Mouse (Mus musculus): ENCODE data around the gene Cyp2d11.
A peak's percentile ranks its signal among the peaks of the same experiment; 100 is the strongest.

The Cyp2d11 gene

DNA sequence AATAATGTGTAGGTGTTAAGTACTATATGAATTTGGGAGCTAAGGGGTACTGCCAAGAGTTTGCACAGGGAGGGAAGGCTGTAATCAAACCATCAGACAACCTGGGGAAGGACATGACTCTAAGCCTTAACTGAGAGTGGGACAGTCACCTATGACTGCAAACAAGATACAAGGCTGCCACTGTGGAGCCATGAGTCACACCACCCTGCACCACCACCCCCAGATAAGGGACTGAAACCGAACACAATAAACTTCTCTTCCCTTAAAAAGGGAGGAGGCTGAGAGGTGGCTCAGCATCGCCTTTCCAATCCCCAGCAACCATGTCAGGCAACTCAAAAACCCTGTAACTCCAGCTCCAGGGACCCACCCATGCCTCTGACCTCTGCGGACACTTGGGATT is 42.3 kb downstream of the Cyp2d11 start:
- no peak for DNase-seq (ENCODE audit: low spot score in 2 of 2)

DNA sequence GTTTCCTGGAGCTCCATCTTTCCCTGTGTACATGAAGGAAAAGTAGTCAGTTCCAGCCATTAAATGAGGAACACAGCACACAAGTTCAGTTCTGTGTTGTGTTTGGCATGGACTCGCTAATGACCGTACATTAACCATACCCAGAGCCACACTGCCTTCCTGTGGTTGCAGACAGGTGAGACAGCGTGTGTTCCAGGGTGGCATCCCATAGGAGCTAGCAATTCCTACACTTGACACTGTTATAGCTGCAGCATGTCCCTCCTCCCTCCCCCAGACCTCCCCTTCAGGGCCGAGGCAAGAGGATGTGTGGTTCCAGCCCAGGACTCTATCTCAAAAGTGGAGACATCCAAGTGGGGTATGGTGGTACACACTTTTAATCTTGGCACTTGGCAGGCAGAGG is 43.5 kb downstream of the Cyp2d11 start:
- DNase-seq (ENCODE audit: low spot score in 2 of 2) = no peak

DNA sequence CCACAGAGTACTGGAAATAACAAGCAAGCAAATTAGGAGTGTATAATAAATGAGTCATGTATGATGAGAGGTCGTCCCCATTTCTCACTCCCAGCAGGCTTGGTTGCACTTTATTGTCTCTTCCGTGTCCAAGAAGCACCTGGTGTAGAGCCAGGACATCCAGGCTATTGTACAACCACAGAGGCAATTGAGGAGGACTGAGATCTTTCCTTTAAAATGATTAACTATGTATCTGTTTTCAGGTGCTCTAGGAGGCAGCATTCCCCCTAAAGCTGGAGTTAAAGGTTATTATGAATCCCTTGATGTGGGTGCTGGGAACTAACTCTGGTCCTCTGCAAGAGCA is 44.9 kb downstream of the Cyp2d11 start:
- DNase-seq (ENCODE audit: low spot score in 2 of 2) = no peak

DNA sequence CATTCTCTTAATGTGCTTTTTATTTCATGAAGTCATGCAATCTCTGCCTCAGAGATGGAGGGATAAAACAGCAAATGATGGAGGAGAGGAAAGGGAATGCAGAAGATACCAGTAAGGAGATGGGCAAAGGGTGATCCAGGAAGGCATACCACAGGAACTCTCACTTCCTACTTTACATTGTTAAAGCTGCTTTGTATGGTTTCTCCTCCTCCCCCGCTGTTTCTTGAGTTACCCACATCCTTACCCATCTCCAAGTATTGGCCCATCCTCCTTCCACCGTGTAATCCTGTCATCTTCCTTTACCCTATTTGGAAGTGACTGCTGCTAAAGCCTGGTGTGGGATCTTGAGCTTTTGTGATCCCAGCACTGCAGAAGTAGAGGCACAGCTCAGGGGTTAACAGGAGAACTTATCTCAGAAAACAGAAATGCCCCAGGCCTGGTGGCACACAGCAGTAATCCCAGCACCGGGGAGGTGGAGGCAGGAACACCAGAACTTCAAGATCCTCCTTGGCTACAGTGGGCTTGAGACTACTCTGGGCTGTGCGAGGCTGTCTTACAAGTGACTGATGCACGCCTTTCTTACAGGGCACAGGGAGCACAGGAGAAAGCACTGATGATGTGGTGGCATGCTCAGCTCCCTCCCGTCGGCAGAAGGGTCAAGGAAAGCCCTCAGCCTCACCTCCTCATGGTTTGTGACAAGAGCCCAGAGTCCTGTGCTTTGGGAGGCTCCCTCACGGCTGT is 45.4 kb downstream of the Cyp2d11 start:
- DNase-seq (ENCODE audit: low spot score in 2 of 2) = no peak

DNA sequence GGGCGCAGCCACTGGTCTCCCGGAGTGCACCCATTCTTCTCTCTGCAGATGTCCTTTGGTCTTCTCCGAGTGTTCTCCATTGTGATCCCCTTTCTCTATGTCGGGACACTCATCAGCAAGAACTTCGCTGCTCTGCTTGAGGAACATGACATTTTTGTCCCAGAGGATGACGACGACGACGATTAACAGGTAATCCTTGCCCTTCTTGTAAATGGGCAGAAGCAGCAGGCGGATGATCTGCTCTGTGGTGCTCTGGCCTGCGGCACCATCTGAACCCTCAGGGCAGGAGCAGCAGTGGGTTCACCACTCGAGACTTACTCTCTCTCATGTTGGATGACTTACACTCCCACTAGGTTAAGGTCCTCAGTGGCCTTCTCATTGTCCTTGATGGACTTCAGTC is 46.0 kb downstream of the Cyp2d11 start:
- DNase-seq (ENCODE audit: low spot score in 2 of 2) = no peak

DNA sequence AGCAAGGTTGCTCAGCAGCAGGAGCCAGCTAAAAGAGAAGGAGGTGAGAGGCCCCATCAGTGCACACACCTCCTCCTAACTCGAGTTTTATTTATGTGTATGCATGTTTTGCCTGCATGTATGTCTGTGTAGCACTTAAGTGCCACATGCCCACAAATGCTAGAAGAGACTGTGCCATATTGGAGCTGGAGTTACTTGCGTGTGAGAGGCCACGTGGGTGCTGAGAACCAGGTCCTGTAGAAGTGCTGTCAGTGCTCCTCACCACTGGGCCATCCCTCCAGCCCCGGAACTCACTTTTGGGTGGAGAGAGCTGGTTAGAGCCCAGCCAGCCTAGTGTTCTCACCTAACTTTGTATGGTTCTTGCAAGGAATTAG is 46.5 kb downstream of the Cyp2d11 start:
- DNase-seq (ENCODE audit: low spot score in 2 of 2) = no peak

DNA sequence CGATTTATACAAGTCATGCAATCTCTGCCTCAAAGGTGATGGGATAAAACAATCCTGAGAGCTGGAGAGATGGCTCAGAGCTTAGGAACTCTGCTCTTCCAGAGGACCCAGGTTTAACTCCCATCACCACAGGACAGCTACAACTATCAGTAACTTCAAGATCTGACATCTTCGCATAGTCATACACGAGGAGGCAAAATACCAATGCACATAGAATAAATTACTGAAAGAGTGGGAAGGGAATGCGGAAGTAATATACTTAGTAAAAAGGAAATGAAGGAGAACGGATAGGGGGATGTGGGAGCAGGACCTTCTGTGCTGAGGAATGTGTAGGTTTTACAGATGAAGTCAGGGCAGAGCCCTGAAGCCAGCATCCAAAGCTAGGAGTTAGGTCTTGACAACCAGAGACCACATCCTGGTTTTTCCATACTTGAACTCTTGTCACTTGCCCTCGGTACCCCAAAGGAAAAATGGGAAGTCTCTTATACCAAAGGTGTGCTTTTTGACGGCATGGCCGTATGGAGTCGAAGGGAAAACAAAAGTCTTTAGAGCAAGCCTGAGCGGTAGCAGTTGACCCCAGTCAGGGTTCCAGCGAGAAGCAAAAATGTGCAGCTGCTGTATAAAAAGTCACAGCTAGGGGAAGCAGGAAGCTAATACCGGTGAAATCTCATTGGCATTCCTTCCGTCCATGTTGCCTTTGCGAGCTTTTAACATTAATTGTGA is 47.1 kb downstream of the Cyp2d11 start:
- no peak for DNase-seq (ENCODE audit: low spot score in 2 of 2)

DNA sequence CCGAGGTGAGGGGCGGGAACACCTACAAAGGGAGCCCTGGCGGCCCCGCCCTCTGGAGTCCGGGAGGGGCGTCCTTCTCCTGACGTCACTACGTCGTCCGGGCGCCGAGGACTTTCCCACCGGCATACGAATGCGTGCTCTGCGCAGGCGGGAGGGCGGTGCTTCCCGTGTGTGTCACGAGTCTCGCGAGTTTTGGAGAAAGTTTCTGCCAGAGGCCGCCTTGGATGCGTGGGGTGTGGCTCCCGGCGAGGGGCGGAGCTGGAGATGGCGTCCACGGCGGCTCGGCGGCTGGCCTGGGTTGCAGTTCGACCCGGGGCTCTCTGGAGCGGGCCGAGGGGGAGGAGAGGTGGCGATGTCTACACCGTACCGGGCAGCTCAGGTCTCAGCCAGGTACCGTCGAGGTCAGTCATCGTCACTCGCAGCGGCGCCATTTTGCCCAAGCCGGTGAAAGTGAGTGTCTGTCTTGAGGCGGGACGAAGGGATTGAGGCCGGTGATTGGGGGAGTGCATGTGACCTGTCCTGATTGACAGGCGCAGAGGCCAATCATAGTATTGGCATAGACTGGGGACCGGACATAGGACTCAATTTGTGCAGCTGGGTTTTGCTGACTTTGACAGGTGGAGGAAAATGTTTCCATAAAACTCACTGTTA is 47.9 kb downstream of the Cyp2d11 start:
- peak; percentile 99 for DNase-seq (ENCODE audit: low spot score in 2 of 2)

DNA sequence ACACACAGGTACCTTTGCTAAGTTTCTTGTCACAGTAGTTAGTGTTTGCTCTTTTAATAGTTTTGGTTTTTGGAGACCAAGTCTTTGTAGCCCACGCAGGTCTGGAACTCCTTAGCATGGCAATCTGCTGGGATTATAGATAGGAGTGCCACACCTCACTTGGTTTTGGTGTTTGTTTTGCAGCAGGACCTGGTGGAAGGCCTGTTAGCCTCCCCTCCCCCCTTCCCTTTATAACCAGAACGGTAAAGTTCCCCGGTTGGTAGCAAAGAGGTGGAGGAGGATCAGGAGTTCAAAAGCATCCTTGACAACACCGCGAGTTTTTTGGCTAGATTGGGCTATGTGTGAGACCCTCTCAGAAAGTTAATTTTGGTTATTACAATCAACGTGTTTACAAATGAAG is 48.9 kb downstream of the Cyp2d11 start:
- no peak for DNase-seq (ENCODE audit: low spot score in 2 of 2)

DNA sequence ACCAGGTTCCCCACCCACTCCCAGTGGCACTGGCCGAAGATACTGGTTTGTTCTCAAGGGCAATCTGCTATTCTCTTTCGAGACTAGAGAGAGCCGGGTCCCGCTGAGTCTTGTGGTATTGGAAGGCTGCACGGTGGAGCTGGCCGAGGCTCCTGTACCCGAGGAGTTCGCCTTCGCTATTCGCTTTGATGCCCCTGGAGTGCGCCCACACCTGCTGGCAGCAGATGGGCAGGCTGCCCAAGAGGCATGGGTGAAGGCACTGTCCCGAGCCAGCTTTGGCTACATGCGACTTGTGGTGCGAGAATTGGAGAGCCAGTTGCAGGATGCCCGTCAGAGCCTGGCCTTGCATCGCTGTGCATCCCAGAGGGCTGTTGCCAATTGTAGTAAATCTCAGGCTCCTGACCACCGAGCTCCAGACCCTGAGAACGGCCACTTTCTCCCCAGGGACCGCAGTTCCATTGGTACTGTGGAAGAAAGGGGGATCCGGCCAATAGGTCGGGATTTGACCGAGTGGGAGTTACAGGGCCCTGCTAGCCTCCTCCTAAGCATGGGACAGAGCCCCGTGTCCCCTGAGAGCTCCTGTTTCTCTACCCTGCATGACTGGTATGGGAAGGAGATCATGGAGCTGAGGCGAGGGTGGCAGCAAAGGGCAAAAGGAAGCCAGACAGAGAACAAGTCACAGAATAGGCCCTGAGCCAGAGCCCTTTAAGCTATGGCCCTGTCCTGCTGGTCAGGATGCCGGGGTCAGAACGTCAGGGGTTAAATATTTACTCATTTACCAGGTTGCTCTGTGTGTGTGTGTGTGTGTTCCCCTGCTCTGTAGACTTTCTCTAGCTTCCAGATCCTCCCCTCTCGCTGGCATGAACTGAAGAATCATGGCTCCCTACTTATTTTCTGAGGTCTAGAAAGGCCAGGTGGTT is 50.2 kb downstream of the Cyp2d11 start:
- DNase-seq (ENCODE audit: low spot score in 2 of 2) = no peak

DNA sequence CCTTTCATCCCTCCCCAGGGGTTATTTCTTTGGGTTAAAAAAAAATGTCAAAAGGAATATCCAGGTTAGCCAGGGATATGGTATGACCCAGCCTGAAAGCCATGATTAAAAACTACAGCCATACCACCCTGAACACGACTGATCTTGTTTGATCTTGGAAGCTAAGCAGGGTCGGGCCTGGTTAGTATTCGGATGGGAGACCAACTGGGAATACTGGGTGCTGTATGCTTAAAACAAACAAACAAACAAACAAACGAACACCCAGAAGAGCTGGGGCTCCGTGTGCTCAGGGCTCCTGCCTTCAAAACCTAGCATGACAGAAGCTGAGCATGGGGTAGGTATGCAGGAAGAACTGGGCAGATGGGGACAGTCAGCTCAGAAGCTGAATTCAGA is 51.3 kb downstream of the Cyp2d11 start:
- no peak for DNase-seq (ENCODE audit: low spot score in 2 of 2)

DNA sequence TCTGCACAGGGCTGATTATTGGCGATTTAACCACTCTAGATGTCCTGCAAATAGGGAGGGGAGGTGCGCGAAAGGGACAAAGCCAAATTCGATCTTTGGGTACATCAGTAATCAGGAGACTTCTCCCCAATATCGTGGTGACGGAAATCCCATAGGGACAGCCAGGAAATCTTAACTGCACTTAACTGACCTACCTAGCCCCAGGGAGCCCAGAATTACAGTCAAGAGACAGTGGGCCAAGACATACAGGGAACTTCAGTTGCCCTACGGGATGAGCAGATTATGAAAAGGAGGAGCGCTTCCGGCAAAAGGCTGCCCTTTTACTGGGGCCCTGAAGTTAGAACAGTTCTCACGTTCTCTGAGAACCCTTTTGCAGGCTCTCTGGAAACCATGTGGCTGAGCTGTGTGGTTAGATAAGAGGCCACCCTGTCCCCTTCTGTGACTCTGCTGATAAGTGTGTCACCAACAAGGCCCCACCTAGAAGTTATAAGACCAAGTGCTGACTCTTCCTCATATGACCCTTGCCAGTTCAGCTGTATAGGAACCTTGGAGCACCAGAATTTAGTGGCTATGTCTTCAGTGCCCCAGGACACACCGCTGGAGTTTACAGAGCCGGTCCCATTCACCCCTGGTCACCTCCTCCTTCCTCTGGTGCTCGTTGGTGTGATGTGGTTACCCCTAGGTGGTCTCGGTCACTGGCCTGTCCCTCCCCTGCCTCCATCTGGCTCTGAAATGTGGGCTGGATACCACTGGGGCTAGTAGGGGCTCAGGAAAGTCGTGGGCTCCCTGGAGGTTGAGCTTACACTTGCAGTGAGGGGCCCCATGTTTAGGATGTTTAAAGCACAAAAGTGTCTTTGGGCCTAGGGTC is 51.9 kb downstream of the Cyp2d11 start:
- DNase-seq (ENCODE audit: low spot score in 2 of 2) = no peak

DNA sequence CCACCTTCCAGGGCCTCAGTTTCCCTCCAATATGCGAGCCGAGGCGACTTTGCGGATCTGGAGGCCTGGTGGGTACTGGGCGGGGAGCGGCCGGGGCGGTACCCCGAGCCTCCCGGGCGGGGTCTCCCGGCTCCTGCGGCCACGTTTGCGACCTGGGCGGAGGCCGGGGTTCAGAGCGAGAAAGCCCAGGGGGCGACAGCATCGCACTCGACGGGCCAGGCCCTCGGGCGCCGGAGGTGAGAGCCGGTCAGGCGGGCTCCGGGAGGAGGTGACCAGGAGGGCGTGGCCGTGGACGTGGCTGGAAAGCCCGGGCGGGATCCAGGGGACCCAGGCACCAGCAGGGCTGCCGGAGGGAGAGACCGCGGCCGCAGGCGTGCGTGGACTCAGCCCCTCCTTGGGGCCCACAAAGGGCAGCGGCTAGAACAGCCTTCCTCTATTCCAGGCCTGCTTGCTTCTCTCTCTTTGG is 52.8 kb downstream of the Cyp2d11 start:
- peak; percentile 64 to 71 for DNase-seq (ENCODE audit: low spot score in 2 of 2)

DNA sequence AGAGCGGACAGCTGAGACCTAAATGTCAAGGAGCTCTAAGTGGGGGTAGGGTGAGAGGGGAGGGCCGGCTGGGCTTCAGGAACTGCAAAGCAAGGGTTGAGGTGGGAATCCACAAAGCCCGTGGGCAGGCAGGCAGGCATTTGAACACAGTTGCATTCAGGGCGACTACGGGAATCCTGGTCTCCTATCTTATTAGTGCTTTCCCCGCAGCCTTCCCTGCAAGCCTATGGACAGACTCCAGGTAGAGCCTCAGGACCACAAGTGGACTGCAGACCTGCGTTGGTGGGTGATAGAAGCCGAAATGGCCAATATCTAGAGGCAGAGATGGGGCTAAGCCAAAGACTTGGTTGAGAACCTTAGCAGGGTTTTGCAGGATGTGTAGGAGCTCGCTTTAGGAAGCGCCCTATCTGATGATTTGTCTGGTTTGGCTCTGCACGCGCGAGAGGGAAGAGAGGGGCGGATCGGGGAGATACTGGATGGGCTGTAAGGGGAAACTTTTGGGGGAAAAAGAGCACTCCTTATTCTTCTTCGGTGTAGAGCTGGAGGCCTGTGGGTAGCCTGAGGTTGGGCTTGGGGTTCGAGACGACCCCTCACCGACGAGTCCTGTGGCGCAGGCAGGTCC is 53.3 kb downstream of the Cyp2d11 start:
- no peak for DNase-seq (ENCODE audit: low spot score in 2 of 2)

DNA sequence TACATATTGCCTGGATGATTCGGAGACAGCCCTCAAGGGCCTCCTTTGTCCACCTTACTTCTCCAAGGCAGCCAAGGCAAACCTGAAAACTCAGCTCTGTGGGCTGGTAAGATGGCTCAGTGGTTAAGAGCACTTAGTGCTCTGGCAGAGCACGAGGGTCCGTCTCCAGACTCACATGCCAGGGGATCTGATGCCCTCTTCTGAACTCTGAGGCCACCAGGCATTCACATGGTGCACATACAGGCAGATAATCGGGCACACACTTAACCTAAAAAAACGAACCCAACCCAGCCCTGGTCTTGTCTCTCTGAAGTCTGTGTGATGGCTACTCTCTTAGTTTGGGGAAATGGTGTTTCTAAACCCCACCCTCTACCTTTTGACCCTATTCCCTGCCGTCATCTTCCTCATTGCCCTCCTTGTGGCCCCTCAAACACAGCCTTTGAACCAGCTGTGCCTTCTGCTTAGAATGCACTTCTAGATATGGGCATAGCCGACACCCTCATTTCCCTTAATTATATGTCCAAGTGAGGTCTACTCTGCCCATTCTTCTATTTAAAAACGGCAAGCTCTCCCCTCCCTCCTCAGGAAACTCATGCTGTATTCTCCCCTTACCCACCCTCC is 54.1 kb downstream of the Cyp2d11 start:
- no peak for DNase-seq (ENCODE audit: low spot score in 2 of 2)

Data from heart, adult 9 months (tissue).